Mouse (Mus musculus): Measurements from ENCODE around the gene Abcb1a. TPM values are rescaled to one million over a fixed set of nuclear protein-coding genes. Genes with fewer than 3 reads are reported as not detected.

The Abcb1a gene
- polyA plus RNA-seq (2014; fragmentation: Nextera tagmentation; extraction: Ambion mirVana): 0.64 and 1.2 TPM in 2 replicates

DNA sequence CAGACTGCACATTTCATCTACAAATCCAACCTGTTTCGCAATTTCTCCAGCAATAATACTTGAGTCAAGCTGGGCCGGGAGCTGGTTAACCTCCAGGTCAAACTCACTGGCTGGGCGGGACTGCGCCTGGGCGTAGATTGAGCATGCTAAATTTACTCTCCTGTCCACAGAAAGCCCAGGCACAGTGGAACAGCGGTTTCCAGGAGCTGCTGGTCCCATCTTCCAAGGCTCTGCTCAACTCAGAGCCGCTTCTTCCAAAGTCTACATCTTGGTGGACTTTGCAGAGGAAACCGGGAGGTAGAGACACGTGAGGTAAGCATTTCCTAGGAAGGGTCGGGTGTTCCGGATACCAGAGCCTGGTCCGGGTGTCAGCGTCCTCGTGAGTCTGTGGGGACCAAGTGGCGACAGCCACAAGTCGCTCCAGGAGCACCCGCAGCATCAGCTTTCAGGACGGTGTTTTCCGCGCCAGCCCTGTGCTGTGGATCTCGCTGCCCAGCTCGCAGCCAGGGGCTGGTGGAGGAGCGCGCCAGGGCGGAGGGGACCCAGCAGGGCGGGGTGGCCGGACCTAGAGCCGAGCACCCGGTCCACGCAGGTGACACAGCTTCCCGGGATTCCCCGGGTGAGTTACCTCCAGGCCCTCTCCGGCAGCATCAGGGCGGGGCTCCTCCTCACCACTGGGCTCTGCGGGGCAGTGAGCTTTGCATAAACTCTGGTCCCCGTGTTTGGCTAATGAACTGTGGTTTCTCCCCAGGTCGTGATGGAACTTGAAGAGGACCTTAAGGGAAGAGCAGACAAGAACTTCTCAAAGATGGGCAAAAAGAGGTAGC, at the start of gene Abcb1a:
Abcb1a (plus strand) TSS at position 167 of the 827 bp plus-strand sequence.
- Histone ChIP-seq H3K27me3 (ENCODE audit: control insufficient read depth, insufficient read depth, low read length) (no peaks in the 10 kb centered on the region), H3K4me3 (ENCODE audit: low read depth, low read length) (peak within 1 kb of the TSS; percentile 33), H3K36me3 (ENCODE audit: control insufficient read depth, insufficient read depth, low read length) (no peaks in the 10 kb centered on the region), H3K4me1 (ENCODE audit: control insufficient read depth, insufficient read depth, low read length) (no peaks in the 10 kb centered on the region), H3K9ac (ENCODE audit: low read length) (peak within 1 kb of the TSS; percentile 30; the same call in 1 of the 2 replicates), H3K9me3 (ENCODE audit: control insufficient read depth, low read length) (no peaks in the 10 kb centered on the region), H3K4me2 (ENCODE audit: low read depth) (peak within 1 kb of the TSS; percentile 70), H3K27ac (ENCODE audit: low read depth, low read length) (no peak within 1 kb of the TSS)
- DNase-seq (ENCODE audit: low spot score) (peak; percentile 35), ATAC-seq (ENCODE audit: insufficient read depth, low FRiP score, low TSS enrichment) (peak; percentile 77)
- WGBS: 6% methylated on average over 37 of the region's 37 CpGs

DNA sequence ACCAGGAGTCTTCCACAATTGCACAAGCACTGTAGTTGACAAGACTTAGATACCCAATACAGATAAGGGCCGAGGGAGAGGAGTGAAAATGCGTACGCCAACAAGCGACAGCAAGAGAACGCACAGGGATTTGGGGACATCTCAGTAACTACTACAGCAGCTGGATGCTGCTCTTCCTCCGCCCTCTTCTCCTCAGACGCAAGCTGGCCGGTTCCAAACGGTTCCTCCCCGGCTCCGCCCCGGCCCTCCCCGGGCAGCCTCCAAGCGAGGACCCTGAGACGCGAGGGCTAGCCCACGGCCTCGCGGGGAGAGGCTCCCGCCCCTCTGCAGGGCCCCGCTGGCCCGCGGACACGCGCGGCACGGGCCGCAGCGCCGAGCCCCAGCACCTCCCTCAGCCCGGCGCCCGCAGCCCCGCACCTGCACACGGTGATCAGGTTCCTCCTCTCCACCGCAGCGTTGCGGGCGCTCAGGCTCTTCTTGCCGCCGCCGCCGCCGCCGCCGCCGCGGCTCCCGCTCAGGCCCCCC, 37.7 kb upstream of the Abcb1a start:
- Histone ChIP-seq H3K9ac (ENCODE audit: low read length) (peak overlapping the region; percentile 82), H3K27me3 (ENCODE audit: control insufficient read depth, insufficient read depth, low read length) (no peaks in the 10 kb centered on the region), H3K27ac (ENCODE audit: low read depth, low read length) (peak overlapping the region; percentile 79), H3K4me3 (ENCODE audit: low read depth, low read length) (peak overlapping the region; percentile 86), H3K4me1 (ENCODE audit: control insufficient read depth, insufficient read depth, low read length) (no peaks in the 10 kb centered on the region), H3K4me2 (ENCODE audit: low read depth) (peak overlapping the region; percentile 93), H3K36me3 (ENCODE audit: control insufficient read depth, insufficient read depth, low read length) (no peaks in the 10 kb centered on the region), H3K9me3 (ENCODE audit: control insufficient read depth, low read length) (no peaks in the 10 kb centered on the region)
- 0% methylated on average over 46 of the region's 49 CpGs for WGBS
- ATAC-seq (ENCODE audit: insufficient read depth, low FRiP score, low TSS enrichment) (peak; percentile 63), DNase-seq (ENCODE audit: low spot score) (peak; percentile 66)

DNA sequence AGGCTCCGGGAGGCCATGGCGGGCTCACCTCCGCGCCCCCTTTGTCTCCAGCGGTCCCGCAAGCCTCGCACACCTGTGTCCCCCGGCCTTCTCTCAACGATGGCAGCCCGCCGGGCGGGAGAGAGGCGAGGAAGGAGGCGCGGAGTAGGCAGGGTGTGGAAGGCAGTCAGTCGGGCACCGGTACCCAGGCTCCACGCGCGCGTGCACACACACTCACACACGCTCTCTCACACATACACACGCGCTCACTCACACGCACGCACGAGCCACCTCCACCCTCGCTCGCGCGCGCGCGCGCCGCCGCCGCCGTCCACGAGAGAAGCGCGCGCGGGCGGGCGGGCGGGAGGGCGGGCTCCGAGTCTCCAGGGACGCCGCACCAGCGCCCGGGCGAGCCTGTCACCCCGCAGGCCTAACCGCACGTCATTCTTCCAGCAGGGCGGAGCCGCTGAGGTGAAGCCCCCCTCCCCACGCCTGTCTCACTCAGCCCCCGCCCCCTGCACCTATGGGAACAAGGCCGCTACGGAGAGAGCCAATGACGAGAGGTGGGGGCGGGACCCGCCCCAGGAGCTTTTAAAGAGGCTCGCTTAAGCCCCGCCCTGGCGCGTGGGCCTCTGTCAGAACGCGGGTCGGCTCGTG, 37.2 kb upstream of the Abcb1a start, which contains the start of gene Rundc3b:
Rundc3b (minus strand) TSS at position 357 of the 636 bp plus-strand sequence.
- Histone ChIP-seq H3K4me2 (ENCODE audit: low read depth) (peak within 1 kb of the TSS; percentile 93), H3K4me3 (ENCODE audit: low read depth, low read length) (peak within 1 kb of the TSS; percentile 86), H3K36me3 (ENCODE audit: control insufficient read depth, insufficient read depth, low read length) (no peaks in the 10 kb centered on the region), H3K27me3 (ENCODE audit: control insufficient read depth, insufficient read depth, low read length) (no peaks in the 10 kb centered on the region), H3K27ac (ENCODE audit: low read depth, low read length) (peak within 1 kb of the TSS; percentile 79), H3K9me3 (ENCODE audit: control insufficient read depth, low read length) (no peaks in the 10 kb centered on the region), H3K4me1 (ENCODE audit: control insufficient read depth, insufficient read depth, low read length) (no peaks in the 10 kb centered on the region), H3K9ac (ENCODE audit: low read length) (peak within 1 kb of the TSS; percentile 82)
- ATAC-seq (ENCODE audit: insufficient read depth, low FRiP score, low TSS enrichment) (peak; percentile 99), DNase-seq (ENCODE audit: low spot score) (peak; percentile 94)
- under 1% methylated on average over 65 of the region's 74 CpGs for WGBS

DNA sequence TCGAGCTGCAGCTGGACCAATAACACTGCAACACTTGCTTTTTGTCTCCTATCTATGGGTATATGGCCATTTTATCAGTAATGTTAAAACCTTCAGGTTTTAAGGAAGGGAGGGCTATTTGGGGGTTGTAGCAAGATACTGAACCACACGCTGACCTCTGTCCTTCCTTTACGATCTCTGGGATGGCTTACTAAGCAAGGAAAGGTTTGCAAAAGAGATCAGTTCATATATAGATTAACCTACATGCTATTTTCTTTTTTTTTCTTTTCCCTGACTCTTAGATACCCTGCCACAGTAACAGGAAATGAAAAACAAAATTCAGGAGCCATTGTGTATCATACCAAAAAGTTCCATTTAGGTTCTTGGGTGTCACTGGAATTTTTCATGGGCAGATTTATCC, 27.0 kb upstream of the Abcb1a start:
- Histone ChIP-seq H3K4me1 (ENCODE audit: control insufficient read depth, insufficient read depth, low read length) (no peaks in the 10 kb centered on the region), H3K9me3 (ENCODE audit: control insufficient read depth, low read length) (no peaks in the 10 kb centered on the region), H3K4me2 (ENCODE audit: low read depth) (no peak overlapping the region), H3K9ac (ENCODE audit: low read length) (no peak overlapping the region), H3K27ac (ENCODE audit: low read depth, low read length) (no peak overlapping the region), H3K27me3 (ENCODE audit: control insufficient read depth, insufficient read depth, low read length) (no peaks in the 10 kb centered on the region), H3K36me3 (ENCODE audit: control insufficient read depth, insufficient read depth, low read length) (no peaks in the 10 kb centered on the region), H3K4me3 (ENCODE audit: low read depth, low read length) (no peak overlapping the region)
- ATAC-seq (ENCODE audit: insufficient read depth, low FRiP score, low TSS enrichment) (no peak), DNase-seq (ENCODE audit: low spot score) (no peak)
- WGBS: 83% methylated on average over 3 of the region's 3 CpGs

DNA sequence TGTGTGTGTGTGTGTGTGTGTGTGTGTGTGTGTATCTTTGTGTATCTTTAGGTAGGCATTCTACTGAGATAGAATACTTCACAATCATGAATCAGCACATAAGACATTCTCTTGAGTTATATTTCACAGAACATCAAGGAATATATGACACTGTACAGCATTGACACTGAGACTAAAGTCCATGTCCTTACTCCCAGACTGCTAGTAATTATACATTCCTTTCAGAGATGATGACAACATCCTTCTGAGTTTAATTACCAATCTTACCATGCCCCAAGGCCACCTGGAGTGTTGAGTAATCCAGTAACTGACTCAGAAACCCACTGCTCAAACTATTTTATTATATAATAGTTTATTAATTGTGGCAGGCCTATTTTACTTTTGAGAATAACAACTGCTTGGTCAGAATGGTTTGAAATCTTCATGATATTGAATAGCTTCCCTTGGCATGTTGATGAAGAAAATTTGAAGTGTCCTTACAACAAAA, 25.3 kb upstream of the Abcb1a start:
- DNase-seq (ENCODE audit: low spot score) (no peak), ATAC-seq (ENCODE audit: insufficient read depth, low FRiP score, low TSS enrichment) (no peak)
- Histone ChIP-seq H3K9ac (ENCODE audit: low read length) (no peak overlapping the region), H3K36me3 (ENCODE audit: control insufficient read depth, insufficient read depth, low read length) (no peaks in the 10 kb centered on the region), H3K4me1 (ENCODE audit: control insufficient read depth, insufficient read depth, low read length) (no peaks in the 10 kb centered on the region), H3K27ac (ENCODE audit: low read depth, low read length) (no peak overlapping the region), H3K27me3 (ENCODE audit: control insufficient read depth, insufficient read depth, low read length) (no peaks in the 10 kb centered on the region), H3K9me3 (ENCODE audit: control insufficient read depth, low read length) (no peaks in the 10 kb centered on the region), H3K4me3 (ENCODE audit: low read depth, low read length) (no peak overlapping the region), H3K4me2 (ENCODE audit: low read depth) (no peak overlapping the region)

DNA sequence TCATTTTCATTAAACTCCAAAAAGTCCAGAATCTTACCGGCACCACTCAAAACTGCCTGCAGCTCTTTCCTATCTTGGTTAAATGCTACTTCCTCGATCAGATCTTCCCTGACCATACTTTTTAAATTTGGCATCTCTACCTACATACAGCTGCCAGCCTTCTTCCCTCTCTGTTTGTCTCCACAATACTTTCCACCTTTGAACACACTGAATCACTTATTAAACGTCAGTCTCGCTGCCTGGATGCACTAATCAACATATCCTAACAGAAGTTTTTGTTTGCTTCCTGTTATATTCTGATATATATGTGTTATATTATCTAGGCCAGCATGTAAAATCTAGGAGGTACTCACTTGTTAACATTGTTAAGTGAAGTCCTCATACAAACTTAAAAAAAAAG, 11.6 kb upstream of the Abcb1a start:
- DNase-seq (ENCODE audit: low spot score) (no peak), ATAC-seq (ENCODE audit: insufficient read depth, low FRiP score, low TSS enrichment) (no peak)
- no peak overlapping the region for H3K4me3 ChIP-seq (ENCODE audit: low read depth, low read length)
- no peak overlapping the region for H3K27ac ChIP-seq (ENCODE audit: low read depth, low read length)
- H3K36me3 ChIP-seq (ENCODE audit: control insufficient read depth, insufficient read depth, low read length): no peaks in the 10 kb centered on the region
- no peaks in the 10 kb centered on the region for H3K4me1 ChIP-seq (ENCODE audit: control insufficient read depth, insufficient read depth, low read length)
- H3K27me3 ChIP-seq (ENCODE audit: control insufficient read depth, insufficient read depth, low read length): no peaks in the 10 kb centered on the region
- no peak overlapping the region for H3K4me2 ChIP-seq (ENCODE audit: low read depth)
- 84% methylated on average over 4 of the region's 4 CpGs for WGBS
- no peak overlapping the region for H3K9ac ChIP-seq (ENCODE audit: low read length)
- no peaks in the 10 kb centered on the region for H3K9me3 ChIP-seq (ENCODE audit: control insufficient read depth, low read length)

DNA sequence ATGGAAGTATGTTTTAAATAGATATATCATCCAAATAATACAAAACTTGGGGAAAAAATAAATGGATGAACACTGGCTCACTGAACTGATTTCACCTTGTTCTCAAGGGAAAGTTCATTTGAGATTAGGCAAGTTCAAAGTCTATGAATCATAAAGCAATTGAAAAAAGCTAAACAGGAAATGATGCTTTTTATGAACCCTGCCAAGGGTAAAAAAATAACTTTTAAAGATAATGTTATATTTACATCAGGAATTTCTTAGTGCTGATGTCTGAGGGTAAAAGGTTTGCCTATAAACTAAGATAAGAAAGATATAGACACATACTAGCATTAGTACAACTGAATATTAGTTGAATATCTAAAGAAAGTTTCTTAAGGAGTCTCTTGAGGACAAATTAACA, 11.1 kb upstream of the Abcb1a start:
- Histone ChIP-seq H3K4me3 (ENCODE audit: low read depth, low read length) (no peak overlapping the region), H3K4me2 (ENCODE audit: low read depth) (no peak overlapping the region), H3K27me3 (ENCODE audit: control insufficient read depth, insufficient read depth, low read length) (no peaks in the 10 kb centered on the region), H3K9me3 (ENCODE audit: control insufficient read depth, low read length) (no peaks in the 10 kb centered on the region), H3K4me1 (ENCODE audit: control insufficient read depth, insufficient read depth, low read length) (no peaks in the 10 kb centered on the region), H3K9ac (ENCODE audit: low read length) (no peak overlapping the region), H3K36me3 (ENCODE audit: control insufficient read depth, insufficient read depth, low read length) (no peaks in the 10 kb centered on the region), H3K27ac (ENCODE audit: low read depth, low read length) (no peak overlapping the region)
- DNase-seq (ENCODE audit: low spot score): no peak
- ATAC-seq (ENCODE audit: insufficient read depth, low FRiP score, low TSS enrichment): no peak

DNA sequence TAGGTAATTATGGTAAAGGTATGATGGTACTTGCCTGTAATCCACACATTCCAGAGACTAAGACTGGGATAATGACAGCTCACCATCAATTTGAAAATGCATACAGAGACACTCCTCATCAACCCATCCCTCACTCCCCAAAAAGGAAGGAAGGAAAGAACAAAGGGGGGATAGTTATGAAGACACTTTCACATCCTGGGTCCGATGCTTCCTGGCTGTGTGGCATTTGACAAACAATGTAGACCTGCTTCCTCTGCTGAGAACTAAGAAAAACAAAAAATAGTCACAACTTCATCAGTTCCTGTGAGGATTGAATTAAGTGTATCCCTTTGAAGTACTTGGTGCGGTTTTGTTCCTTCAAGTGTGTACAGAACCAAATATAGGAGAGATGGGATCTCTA, 7.8 kb upstream of the Abcb1a start:
- DNase-seq (ENCODE audit: low spot score) (no peak), ATAC-seq (ENCODE audit: insufficient read depth, low FRiP score, low TSS enrichment) (no peak)
- Histone ChIP-seq H3K9me3 (ENCODE audit: control insufficient read depth, low read length) (no peaks in the 10 kb centered on the region), H3K27me3 (ENCODE audit: control insufficient read depth, insufficient read depth, low read length) (no peaks in the 10 kb centered on the region), H3K9ac (ENCODE audit: low read length) (no peak overlapping the region), H3K4me1 (ENCODE audit: control insufficient read depth, insufficient read depth, low read length) (no peaks in the 10 kb centered on the region), H3K36me3 (ENCODE audit: control insufficient read depth, insufficient read depth, low read length) (no peaks in the 10 kb centered on the region), H3K27ac (ENCODE audit: low read depth, low read length) (no peak overlapping the region), H3K4me3 (ENCODE audit: low read depth, low read length) (no peak overlapping the region), H3K4me2 (ENCODE audit: low read depth) (no peak overlapping the region)
- 79% methylated on average over 2 of the region's 2 CpGs for WGBS

All from neural tube, embryonic 11.5 days (tissue).